Mouse (Mus musculus) CH12.LX (cell line): ENCODE results near the gene Ucn2. TPM values are rescaled to one million over a fixed set of nuclear protein-coding genes. Genes with fewer than 3 reads are reported as not detected.

ENCODE experiments used
- DNase-seq: peaks from one replicate; pipeline ENCODE4 v3.0.0-alpha.2; 2013; ENCODE audit errors: extremely low read depth
- H3K27ac ChIP-seq: 2 replicates; pipeline ENCODE4 v1.5.1; 2012; ENCODE audit warnings: low read depth, mild to moderate bottlenecking, control low read depth, moderate library complexity; ENCODE audit not compliant: insufficient read depth
- H3K27me3 ChIP-seq: replicated peaks from 2 replicates; pipeline ENCODE3; 2012; ENCODE audit warnings: inconsistent platforms
- H3K36me3 ChIP-seq, 2 experiments: replicated peaks in 1 of 2; 2 replicates each; pipeline versions ENCODE3 to v1.6.1; 2012; ENCODE audit warnings: inconsistent platforms in 1 of 2, low read length in 1 of 2, mild to moderate bottlenecking in 1 of 2, mixed read lengths in 1 of 2, moderate library complexity in 1 of 2; ENCODE audit not compliant: control insufficient read depth in 1 of 2, insufficient read depth in 1 of 2
- H3K4me1 ChIP-seq, 2 experiments: 2 replicates each; pipeline ENCODE4 v1.6.1; 2012; ENCODE audit warnings: inconsistent platforms in 1 of 2, moderate library complexity in 1 of 2; ENCODE audit not compliant: insufficient read depth in 2 of 2, control insufficient read depth in 1 of 2
- H3K4me2 ChIP-seq: 2 replicates; pipeline ENCODE4 v1.6.1; 2012; ENCODE audit warnings: low read depth, mild to moderate bottlenecking, control low read depth; ENCODE audit not compliant: poor library complexity, insufficient read depth, severe bottlenecking
- H3K4me3 ChIP-seq, 3 experiments: fragments of 150-350 bp in 1 of 3; sonication (generic) in 1 of 3; replicated peaks in 1 of 3; 2 replicates each; pipeline versions ENCODE3 to v1.5.1; 2011 to 2012; ENCODE audit warnings: low read depth in 2 of 3, low read length in 2 of 3, mild to moderate bottlenecking in 2 of 3, moderate library complexity in 2 of 3, control low read depth in 1 of 3, improper control_type of control experiment in 1 of 3, inconsistent platforms in 1 of 3, mixed read lengths in 1 of 3; ENCODE audit not compliant: poor library complexity in 1 of 3
- H3K79me2 ChIP-seq: replicated peaks from 2 replicates; pipeline ENCODE4 v1.6.1; 2012; ENCODE audit warnings: mild to moderate bottlenecking, moderate library complexity; ENCODE audit not compliant: control insufficient read depth, poor library complexity, insufficient read depth, severe bottlenecking; ENCODE audit errors: extremely low read depth
- H3K9ac ChIP-seq: 2 replicates; pipeline ENCODE4 v1.6.1; 2012; ENCODE audit warnings: low read depth, mild to moderate bottlenecking, control low read depth, moderate library complexity; ENCODE audit not compliant: insufficient read depth
- H3K9me3 ChIP-seq: replicated peaks from 2 replicates; pipeline ENCODE3; 2012; ENCODE audit warnings: low read length, inconsistent platforms, mixed read lengths
- ETS1 ChIP-seq: conservative IDR thresholded peaks from 2 replicates; pipeline ENCODE4 v1.6.1; 2012; ENCODE audit warnings: low read depth, mild to moderate bottlenecking, inconsistent platforms, low read length, improper control_type of control experiment, moderate library complexity
- GABPA ChIP-seq: IDR thresholded peaks from 2 replicates; pipeline ENCODE4 v1.6.1; 2012; ENCODE audit warnings: low read depth, low read length, improper control_type of control experiment, inconsistent platforms; ENCODE audit not compliant: insufficient replicate concordance
- JUN ChIP-seq: IDR thresholded peaks from 2 replicates; pipeline ENCODE4 v1.6.1; 2011; ENCODE audit warnings: low read depth, mild to moderate bottlenecking, low read length, improper control_type of control experiment, moderate library complexity; ENCODE audit not compliant: insufficient read depth
- JUND ChIP-seq: conservative IDR thresholded peaks from 2 replicates; pipeline ENCODE4 v1.6.1; 2011; ENCODE audit warnings: low read depth, low read length, improper control_type of control experiment
- KAT2A ChIP-seq: IDR thresholded peaks from 2 replicates; pipeline ENCODE4 v1.6.1; 2012; ENCODE audit warnings: low read length, improper control_type of control experiment, inconsistent platforms; ENCODE audit not compliant: insufficient replicate concordance
- MAFK ChIP-seq: IDR thresholded peaks from 2 replicates; pipeline ENCODE4 v1.6.1; 2011; ENCODE audit warnings: low read length, improper control_type of control experiment; ENCODE audit not compliant: insufficient replicate concordance
- MAX ChIP-seq: IDR thresholded peaks from 2 replicates; pipeline ENCODE4 v1.6.1; 2011; ENCODE audit warnings: low read length, improper control_type of control experiment
- MAZ ChIP-seq: IDR thresholded peaks from 2 replicates; pipeline ENCODE4 v1.6.1; 2012; ENCODE audit warnings: low read depth, mild to moderate bottlenecking, inconsistent platforms, low read length, improper control_type of control experiment, moderate library complexity
- PAX5 ChIP-seq: IDR thresholded peaks from 2 replicates; pipeline ENCODE4 v1.6.1; 2012; ENCODE audit warnings: low read length, inconsistent platforms, mixed read lengths
- RCOR1 ChIP-seq: conservative IDR thresholded peaks from 2 replicates; pipeline ENCODE4 v1.6.1; 2012; ENCODE audit warnings: low read depth, mild to moderate bottlenecking, inconsistent platforms, low read length, improper control_type of control experiment
- SIN3A ChIP-seq: IDR thresholded peaks from 2 replicates; pipeline ENCODE4 v1.6.1; 2012; ENCODE audit warnings: low read length, improper control_type of control experiment, inconsistent platforms
- SMC3 ChIP-seq: IDR thresholded peaks from 2 replicates; pipeline ENCODE4 v1.6.1; 2011; ENCODE audit warnings: low read depth, low read length, improper control_type of control experiment
- UBTF ChIP-seq: IDR thresholded peaks from 2 replicates; pipeline ENCODE4 v1.6.1; 2012; ENCODE audit warnings: low read depth, mild to moderate bottlenecking, inconsistent platforms, low read length, improper control_type of control experiment, moderate library complexity
- USF1 ChIP-seq: IDR thresholded peaks from 2 replicates; pipeline ENCODE4 v1.6.1; 2014; ENCODE audit warnings: low read depth, mild to moderate bottlenecking, inconsistent platforms, low read length, improper control_type of control experiment
- USF2 ChIP-seq: conservative IDR thresholded peaks from 2 replicates; pipeline ENCODE4 v1.6.1; 2011; ENCODE audit warnings: low read depth, low read length, improper control_type of control experiment
- ZC3H11A ChIP-seq: IDR thresholded peaks from 2 replicates; pipeline ENCODE4 v1.6.1; 2012; ENCODE audit warnings: low read depth, mild to moderate bottlenecking, inconsistent platforms, low read length, improper control_type of control experiment
- ZMIZ1 ChIP-seq: IDR thresholded peaks from 2 replicates; pipeline ENCODE4 v1.6.1; 2012; ENCODE audit warnings: low read depth, mild to moderate bottlenecking, inconsistent platforms, low read length, improper control_type of control experiment
- ZNF384 ChIP-seq: IDR thresholded peaks from 2 replicates; pipeline ENCODE4 v1.6.1; 2012; ENCODE audit warnings: low read depth, low read length, improper control_type of control experiment, inconsistent platforms
- dilution Hi-C: fragments of 300-500 bp; cut with MboI; formaldehyde crosslinking; loops from 2 replicates; pipeline ENCODE4 v1.14.3; 2020; ENCODE audit warnings: low sequenced_read_pairs; ENCODE audit not compliant: extremely low pct_unique_long_range_greater_than_20kb, extremely low pct_ligation_motif_present
- in situ Hi-C: fragments of 300-500 bp; cut with MboI; formaldehyde crosslinking; loops from 3 replicates; pipeline ENCODE4 v1.14.3; 2019; ENCODE audit warnings: low sequenced_read_pairs, low pct_ligation_motif_present, low pct_unique_long_range_greater_than_20kb, mixed read lengths
- polyA plus RNA-seq: library from polyadenylated mRNA; unstranded; fragments of >175 nt; gene quantifications from 2 replicates; pipeline ENCODE4 v1.2.1, GENCODE M21; 2012; ENCODE audit warnings: low read depth; ENCODE audit not compliant: insufficient read length
- total RNA-seq, 2 experiments: library from RNA; depleted of rRNA; stranded (reverse); fragments of 300-350 nt in 1 of 2; fragments of >200 nt in 1 of 2; gene quantifications; 2 replicates each; pipeline ENCODE4 v1.2.3; 2012 to 2014

Gene Ucn2
- total and polyA plus RNA-seq, 3 experiments, result 0.40 TPM; not detected in 2

- dilution Hi-C loops, result no loop called here
- Histone ChIP-seq H3K79me2 (no peaks in the 10 kb centered on the region; the same call in 1 of the 2 replicates), H3K4me1 (no peaks in the 10 kb centered on the region), H3K4me3 (no peak overlapping the region), H3K27me3 (no peaks in the 10 kb centered on the region), H3K27ac (no peak overlapping the region), H3K4me2 (no peak overlapping the region), H3K36me3 (peaks cover 87 to 93% of the 10 kb centered on the region in 2 experiments), H3K9ac (no peak overlapping the region), H3K9me3 (no peaks in the 10 kb centered on the region)
- TF ChIP-seq USF2 (no peak), ZMIZ1 (no peak), ZC3H11A (no peak), MAX (no peak), SIN3A (no peak), KAT2A (no peak), PAX5 (no peak)
- DNase-seq, result no peak
- in situ Hi-C loops, result no loop called here
Observed at GRCm38 (mm10) chr9:108945608-108946007, 40.2 kb upstream of the Ucn2 start.

GRCm38 (mm10) chr9:108949231-108949966 lies 36.4 kb upstream of the Ucn2 start:
- Histone ChIP-seq H3K9ac (no peak overlapping the region), H3K27ac (no peak overlapping the region), H3K4me3 (no peak overlapping the region), H3K36me3 (peaks cover 56 to 70% of the 10 kb centered on the region in 2 experiments), H3K79me2 (no peaks in the 10 kb centered on the region), H3K27me3 (no peaks in the 10 kb centered on the region), H3K4me2 (no peak overlapping the region), H3K4me1 (no peaks in the 10 kb centered on the region), H3K9me3 (no peaks in the 10 kb centered on the region)
- in situ Hi-C loops (no loop called here), dilution Hi-C loops (no loop called here)
- no peak for TF ChIP-seq MAX
- no peak for TF ChIP-seq ZNF384
- TF ChIP-seq PAX5, result no peak
- no peak for TF ChIP-seq SIN3A
- no peak for TF ChIP-seq MAZ
- TF ChIP-seq USF1, result no peak
- TF ChIP-seq ZMIZ1, result no peak
- no peak for TF ChIP-seq USF2
- no peak for TF ChIP-seq JUND
- no peak for TF ChIP-seq GABPA
- TF ChIP-seq SMC3, result no peak
- no peak for TF ChIP-seq JUN
- no peak for TF ChIP-seq RCOR1
- no peak for TF ChIP-seq KAT2A
- TF ChIP-seq UBTF, result no peak
- no peak for TF ChIP-seq ETS1
- TF ChIP-seq MAFK, result no peak
- DNase-seq, result no peak
